Mouse (Mus musculus) ES-E14 (cell line): ENCODE data around the gene Blmh.

Experiments
- CHD2 ChIP-seq: IDR thresholded peaks from 2 replicates; pipeline ENCODE4 v1.6.1; 2014; ENCODE audit warnings: mild to moderate bottlenecking, low read depth, low read length, inconsistent platforms
- ZNF384 ChIP-seq: IDR thresholded peaks from 2 replicates; pipeline ENCODE4 v1.6.1; 2012; ENCODE audit warnings: low read depth, low read length, inconsistent platforms

DNA sequence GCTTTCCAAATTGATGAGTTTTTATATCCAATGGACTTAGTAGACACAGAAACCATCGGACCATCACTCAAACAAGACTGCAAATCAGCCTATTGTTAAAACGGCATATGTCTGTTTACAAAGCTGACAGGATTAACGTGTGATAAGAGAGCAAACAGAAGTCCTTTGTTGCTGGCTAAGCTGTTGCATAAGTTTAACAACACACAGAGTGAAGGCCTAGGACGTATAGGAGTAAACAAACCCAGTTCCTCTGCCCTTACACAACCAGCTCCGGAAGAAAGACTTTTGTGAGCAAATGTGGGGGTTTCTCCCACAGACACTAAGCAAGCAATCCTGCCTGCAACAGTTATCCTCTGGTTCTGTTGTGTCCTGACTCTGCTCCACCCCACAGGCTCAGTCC, 40.2 kb upstream of the Blmh start:
- TF ChIP-seq ZNF384 (no peak), CHD2 (no peak)
